Comparison of ENCODE assay signal across 22 mouse cellular contexts in genomic region chr12:117884627-117885026, GRCm38 (mm10).
"Had no signal": no experiment of that assay in that cellular context is flagged by ENCODE, and none has a peak within 500 bp of the region (broad histone marks: within the 10 kb centered on the region; RNA-seq: fewer than 3 reads in every experiment).

No protein-coding gene starts in this region.

- H3K4me3 ChIP-seq: gastrocnemius, adult 2 months; heart, embryonic 10.5 days; heart, embryonic 13.5 days; heart, embryonic 15.5 days; hindbrain, embryonic 13.5 days; hindbrain, embryonic 15.5 days; limb, embryonic 13.5 days; limb, embryonic 15.5 days; liver, embryonic 12.5 days had no signal

- DNase-seq: gastrocnemius, adult 2 months; gastrocnemius, postnatal 10 days; gastrocnemius, postnatal 25 days; heart, adult 18-20 months; heart, postnatal 14 days; heart, postnatal 36 days; kidney, postnatal 25 days; layer of hippocampus, adult 9-11 months; layer of hippocampus, postnatal 36 days; left cerebral cortex, postnatal 4 days; lung, adult 18-20 months had no signal

- H3K9ac ChIP-seq: heart, embryonic 13.5 days; heart, embryonic 15.5 days; hindbrain, embryonic 13.5 days; hindbrain, embryonic 15.5 days; limb, embryonic 13.5 days; limb, embryonic 15.5 days; liver, embryonic 12.5 days; liver, embryonic 14.5 days had no signal

- H3K27ac ChIP-seq: gastrocnemius, adult 2 months; heart, embryonic 10.5 days; heart, embryonic 13.5 days; heart, embryonic 15.5 days; hindbrain, embryonic 13.5 days; hindbrain, embryonic 15.5 days; hindbrain, postnatal 0 days; limb, embryonic 13.5 days; limb, embryonic 15.5 days; liver, embryonic 12.5 days; liver, embryonic 14.5 days had no signal

- H3K27me3 ChIP-seq: heart, embryonic 13.5 days; heart, embryonic 15.5 days; hindbrain, embryonic 13.5 days; hindbrain, embryonic 15.5 days; limb, embryonic 13.5 days; limb, embryonic 15.5 days; liver, embryonic 12.5 days had no signal

- ATAC-seq: hindbrain, postnatal 0 days; intestine, embryonic 16.5 days; liver, embryonic 12.5 days had no signal

- H3K4me1 ChIP-seq: heart, embryonic 10.5 days; heart, embryonic 13.5 days; heart, embryonic 15.5 days; hindbrain, embryonic 13.5 days; hindbrain, embryonic 15.5 days; limb, embryonic 13.5 days; limb, embryonic 15.5 days; liver, embryonic 12.5 days had no signal

- H3K4me2 ChIP-seq: heart, embryonic 13.5 days; heart, embryonic 15.5 days; hindbrain, embryonic 13.5 days; hindbrain, embryonic 15.5 days; limb, embryonic 13.5 days; limb, embryonic 15.5 days; liver, embryonic 12.5 days had no signal

- H3K9me3 ChIP-seq: heart, embryonic 10.5 days; heart, embryonic 13.5 days; heart, embryonic 15.5 days; hindbrain, embryonic 13.5 days; hindbrain, embryonic 15.5 days; limb, embryonic 13.5 days; limb, embryonic 15.5 days; liver, embryonic 12.5 days had no signal

- H3K36me3 ChIP-seq: heart, embryonic 15.5 days; hindbrain, embryonic 13.5 days; hindbrain, embryonic 15.5 days had no signal
